3 mouse cellular contexts compared by ENCODE assay signal in genomic region chr5:31021790-31022189, GRCm38 (mm10).
TF ChIP-seq lines count a peak whose summit lies in the region.

No protein-coding gene starts in this region.

TF ChIP-seq in CH12.LX, 34 proteins besides CTCF, POLR2A, EP300 and RAD21:
- peak; percentile 44; the same call in 1 of the 2 replicates for TF ChIP-seq ZNF384 (IDR thresholded peaks at IDR 0.05; ENCODE audit: low read depth, low read length)
TF ChIP-seq in CH12.LX: peak in this region for 1; not testable (repeated sequence) for 33.

TF ChIP-seq in ES-E14, 5 proteins besides CTCF, POLR2A, EP300 and RAD21:
- TF ChIP-seq ZNF384 (IDR thresholded peaks at IDR 0.05; ENCODE audit: low read depth, low read length) = peak; percentile 64; the same call in 1 of the 2 replicates

TF ChIP-seq in MEL, 35 proteins besides CTCF, POLR2A, EP300 and RAD21:
- peak; percentile 64; the same call in 1 of the 2 replicates for TF ChIP-seq ZNF384 (IDR thresholded peaks at IDR 0.05; ENCODE audit: low read depth, low read length)
